Mouse (Mus musculus): ENCODE data around the gene Sp1. TPM values are rescaled to one million over a fixed set of nuclear protein-coding genes. Genes with fewer than 3 reads are reported as not detected.

Sp1 gene
- total and polyA plus RNA-seq, 3 experiments, result 16.3 to 92.3 (median 47.2) TPM

- H3K79me2 ChIP-seq (ENCODE audit: control insufficient read depth, insufficient read depth, low read length, poor library complexity), result no peaks in the 10 kb centered on the region
- no peak for DNase-seq (ENCODE audit: low read depth, low spot score)
- TF ChIP-seq MYB (IDR thresholded peaks at IDR 0.05; ENCODE audit: low read depth, low read length) (no peak), POLR2AphosphoS5 (IDR thresholded peaks at IDR 0.05; ENCODE audit: borderline replicate concordance, low read depth, low read length) (no peak), SIN3A (IDR thresholded peaks at IDR 0.05; ENCODE audit: low read length) (no peak), ZC3H11A (IDR thresholded peaks at IDR 0.05; ENCODE audit: low read depth, low read length) (no peak), HCFC1 (IDR thresholded peaks at IDR 0.05; ENCODE audit: low read depth, low read length) (no peak), ZKSCAN1 (IDR thresholded peaks at IDR 0.05; ENCODE audit: low read depth, low read length) (no peak), CHD2 (IDR thresholded peaks at IDR 0.05; ENCODE audit: low read length) (no peak), UBTF (IDR thresholded peaks at IDR 0.05; ENCODE audit: borderline replicate concordance, insufficient read depth, low read depth, low read length) (no peak)
- H3K9me3 ChIP-seq (replicated peaks; ENCODE audit: insufficient read depth, low read length), result no peaks in the 10 kb centered on the region
- peaks cover 0 to 11% of the 10 kb centered on the region in 2 experiments; a peak in 2 of 4 replicates for H3K4me1 ChIP-seq (ENCODE audit: control insufficient read depth in 1 of 2, insufficient read depth in 2 of 2, low read length in 2 of 2)
- peaks cover 4 to 16% of the 10 kb centered on the region in 2 experiments; a peak in 3 of 4 replicates for H3K27me3 ChIP-seq (ENCODE audit: control insufficient read depth in 1 of 2, insufficient read depth in 2 of 2, low read length in 2 of 2)
- no peak within 1 kb of the TSS for H3K4me3 ChIP-seq (ENCODE audit: control insufficient read depth in 1 of 2, insufficient read depth in 1 of 2, low read depth in 2 of 2, low read length in 2 of 2)
- H3K9ac ChIP-seq (ENCODE audit: control insufficient read depth, low read depth, low read length, poor library complexity, severe bottlenecking), result no peak within 1 kb of the TSS
- H3K27ac ChIP-seq (ENCODE audit: control insufficient read depth, low read depth, low read length), result no peak within 1 kb of the TSS
- H3K36me3 ChIP-seq (ENCODE audit: control insufficient read depth in 1 of 2, insufficient read depth in 2 of 2, low read length in 2 of 2), result peaks cover 0 to 5% of the 10 kb centered on the region in 2 experiments; a peak in 2 of 4 replicates
These were observed 39.1 kb upstream of the Sp1 start, which contains the start of gene Sp7 for GRCm38 (mm10) chr15:102366733-102367344. TSS of gene Sp7 (minus strand) at chr15:102367182.

- H3K9ac ChIP-seq (ENCODE audit: control insufficient read depth, low read depth, low read length, poor library complexity, severe bottlenecking), result no peak overlapping the region
- H3K36me3 ChIP-seq (ENCODE audit: control insufficient read depth in 1 of 2, insufficient read depth in 2 of 2, low read length in 2 of 2), result no peaks in the 10 kb centered on the region
- H3K79me2 ChIP-seq (ENCODE audit: control insufficient read depth, insufficient read depth, low read length, poor library complexity), result no peaks in the 10 kb centered on the region
- H3K9me3 ChIP-seq (replicated peaks; ENCODE audit: insufficient read depth, low read length), result no peaks in the 10 kb centered on the region
- H3K27ac ChIP-seq (ENCODE audit: control insufficient read depth, low read depth, low read length), result no peak overlapping the region
- H3K4me1 ChIP-seq (ENCODE audit: control insufficient read depth in 1 of 2, insufficient read depth in 2 of 2, low read length in 2 of 2), result peaks cover 0 to 2% of the 10 kb centered on the region in 2 experiments; a peak in 2 of 4 replicates
- H3K27me3 ChIP-seq (ENCODE audit: control insufficient read depth in 1 of 2, insufficient read depth in 2 of 2, low read length in 2 of 2), result peaks cover 2 to 17% of the 10 kb centered on the region in 2 experiments; a peak in 3 of 4 replicates
- no peak for DNase-seq (ENCODE audit: low read depth, low spot score)
- TF ChIP-seq EP300 (IDR thresholded peaks at IDR 0.05; ENCODE audit: low read depth in 1 of 2, low read length in 2 of 2), result no peak
- no peak for TF ChIP-seq ZKSCAN1 (IDR thresholded peaks at IDR 0.05; ENCODE audit: low read depth, low read length)
- no peak for TF ChIP-seq ELF1 (IDR thresholded peaks at IDR 0.05; ENCODE audit: low read depth, low read length)
- no peak for TF ChIP-seq CHD1 (IDR thresholded peaks at IDR 0.05; ENCODE audit: low read depth, low read length)
- no peak for TF ChIP-seq POLR2AphosphoS5 (IDR thresholded peaks at IDR 0.05; ENCODE audit: borderline replicate concordance, low read depth, low read length)
- no peak for TF ChIP-seq ETS1 (IDR thresholded peaks at IDR 0.05; ENCODE audit: low read depth, low read length)
- TF ChIP-seq GABPA (IDR thresholded peaks at IDR 0.05; ENCODE audit: low read depth, low read length), result no peak
- no peak for TF ChIP-seq SIN3A (IDR thresholded peaks at IDR 0.05; ENCODE audit: low read length)
- no peak for TF ChIP-seq MAZ (IDR thresholded peaks at IDR 0.05; ENCODE audit: low read depth, low read length)
- no peak for TF ChIP-seq RCOR1 (IDR thresholded peaks at IDR 0.05; ENCODE audit: low read depth, low read length)
- no peak for TF ChIP-seq MYB (IDR thresholded peaks at IDR 0.05; ENCODE audit: low read depth, low read length)
- no peak for TF ChIP-seq ZMIZ1 (IDR thresholded peaks at IDR 0.05; ENCODE audit: low read depth, low read length)
- no peak overlapping the region for H3K4me3 ChIP-seq (ENCODE audit: control insufficient read depth in 1 of 2, insufficient read depth in 1 of 2, low read depth in 2 of 2, low read length in 2 of 2)
These were observed 36.0 kb upstream of the Sp1 start for GRCm38 (mm10) chr15:102369972-102370371.
